Mouse (Mus musculus): ENCODE results near the gene Hif1an. TPM values are rescaled to one million over a fixed set of nuclear protein-coding genes. Genes with fewer than 3 reads are reported as not detected.

Gene Hif1an
- polyA plus RNA-seq, 2 experiments, result 6.6 to 7.2 TPM

DNA sequence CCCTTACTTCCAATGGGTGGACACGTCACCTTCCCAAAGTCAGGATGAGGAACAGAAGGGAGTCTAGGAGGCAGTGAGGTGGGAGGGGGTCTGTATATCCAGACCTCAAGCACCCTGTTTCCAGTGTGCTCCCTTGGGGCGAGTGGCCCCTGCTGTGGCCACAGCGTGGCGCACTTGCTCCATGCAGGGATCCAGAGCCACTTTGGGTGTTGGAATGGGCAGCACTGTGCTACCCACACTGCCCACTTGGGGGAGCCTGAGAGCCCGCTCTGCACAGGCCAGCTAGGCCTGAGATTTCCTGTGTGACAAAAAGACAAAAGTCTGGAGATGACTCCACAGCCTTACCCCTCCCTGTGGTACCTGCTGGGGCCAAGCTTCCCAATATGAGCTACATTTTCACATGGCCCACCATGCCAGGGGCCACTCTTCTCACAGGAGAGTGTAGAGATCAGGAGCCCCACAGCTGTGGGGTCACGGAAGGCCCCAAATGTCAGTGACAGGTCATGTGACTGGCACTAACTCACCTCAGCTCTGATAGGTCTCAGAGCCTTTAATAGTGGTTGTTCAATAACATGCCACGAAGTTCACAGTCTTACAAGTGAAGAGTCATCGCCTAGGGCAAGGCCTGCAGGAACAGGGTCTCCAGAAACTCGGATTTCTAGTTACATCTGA lies 20.1 kb downstream of the Hif1an start:
- Histone ChIP-seq H3K27ac (no peak overlapping the region), H3K9me3 (ENCODE audit: control insufficient read depth, low read length) (no peaks in the 10 kb centered on the region), H3K9ac (replicated peaks) (no peak overlapping the region), H3K27me3 (ENCODE audit: control insufficient read depth, insufficient read depth, low read length) (no peaks in the 10 kb centered on the region; the same call in 1 of the 2 replicates), H3K4me2 (ENCODE audit: low read depth) (no peak overlapping the region), H3K4me1 (replicated peaks; ENCODE audit: control insufficient read depth in 2 of 2, insufficient read depth in 2 of 2, low read length in 1 of 2) (no peaks in the 10 kb centered on the region), H3K36me3 (replicated peaks; ENCODE audit: control insufficient read depth, insufficient read depth, low read depth) (no peaks in the 10 kb centered on the region), H3K4me3 (ENCODE audit: insufficient read depth in 1 of 2, low read depth in 2 of 2, low read length in 2 of 2) (no peak overlapping the region)
- TF ChIP-seq EP300 (IDR thresholded peaks at IDR 0.05; ENCODE audit: low read depth), result no peak
- peak; percentile 99 for TF ChIP-seq CTCF (IDR thresholded peaks at IDR 0.05; ENCODE audit: low read depth)
- DNase-seq (ENCODE audit: low read depth in 3 of 3, low spot score in 3 of 3) (peak; percentile 46 to 54 (median 46)), ATAC-seq (ENCODE audit: insufficient read depth) (peak; percentile 41; the same call in 1 of the 2 replicates)
- WGBS (ENCODE audit: insufficient replicate concordance), result 32% methylated on average over 9 of the region's 9 CpGs

DNA sequence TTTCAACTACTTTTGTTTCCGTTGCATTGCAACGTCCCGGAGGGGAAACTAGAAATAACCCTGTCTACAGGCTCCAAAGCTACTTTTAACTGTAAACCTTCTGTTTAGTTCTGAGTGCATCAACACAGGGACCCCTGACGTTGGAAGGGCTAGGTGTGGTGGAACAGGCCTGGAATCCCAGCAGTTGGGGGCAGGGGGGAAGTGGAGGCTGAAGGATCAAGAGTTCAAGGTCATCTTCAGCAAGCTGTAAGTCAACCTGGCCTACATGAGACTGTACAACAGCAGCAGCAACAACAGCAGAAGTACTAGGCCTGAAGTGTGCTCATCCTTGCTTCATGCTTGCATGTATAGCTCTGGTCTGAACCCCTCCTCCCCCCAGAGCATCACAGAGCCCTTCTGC lies 25.4 kb downstream of the Hif1an start:
- no peak overlapping the region for H3K4me2 ChIP-seq (ENCODE audit: low read depth)

DNA sequence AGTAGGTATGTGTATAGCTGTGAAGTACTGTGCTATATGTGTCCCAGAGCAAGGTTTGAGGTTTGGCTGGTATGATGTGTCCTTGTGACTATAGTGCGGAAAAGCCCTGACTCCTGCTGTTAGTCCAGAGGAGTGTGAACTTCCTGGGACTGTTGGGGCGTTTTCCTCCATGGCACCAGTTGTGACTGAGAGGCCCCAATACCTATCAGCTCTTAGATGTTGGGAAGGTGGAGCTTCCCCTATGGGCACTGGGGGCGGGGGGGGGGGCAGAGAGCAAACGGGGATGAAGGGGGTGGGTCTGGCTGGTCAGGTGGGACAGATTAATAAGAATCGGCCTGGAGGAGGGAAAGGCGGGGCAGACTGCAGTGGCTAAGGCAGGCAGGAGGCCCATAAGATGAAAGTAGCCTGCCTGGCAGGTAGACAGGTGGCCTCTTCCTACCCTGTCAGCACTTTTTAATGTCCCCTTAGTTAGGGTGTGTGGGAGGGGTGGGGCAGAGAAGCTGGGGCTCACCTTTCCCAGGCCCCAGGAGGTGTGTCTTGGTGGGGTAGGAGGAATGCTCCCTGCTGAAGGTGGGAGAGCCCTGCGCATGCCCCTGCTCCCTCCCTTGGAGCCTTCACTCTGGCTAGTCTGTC lies 27.1 kb downstream of the Hif1an start:
- no peaks in the 10 kb centered on the region for H3K36me3 ChIP-seq (replicated peaks; ENCODE audit: control insufficient read depth, insufficient read depth, low read depth)
- DNase-seq (ENCODE audit: low read depth in 3 of 3, low spot score in 3 of 3) (no peak), ATAC-seq (ENCODE audit: insufficient read depth) (no peak)
- H3K4me3 ChIP-seq (ENCODE audit: insufficient read depth in 1 of 2, low read depth in 2 of 2, low read length in 2 of 2), result no peak overlapping the region
- no peak for TF ChIP-seq EP300 (IDR thresholded peaks at IDR 0.05; ENCODE audit: low read depth)
- TF ChIP-seq CTCF (IDR thresholded peaks at IDR 0.05; ENCODE audit: low read depth), result no peak
- H3K27ac ChIP-seq, result no peak overlapping the region
- no peaks in the 10 kb centered on the region for H3K9me3 ChIP-seq (ENCODE audit: control insufficient read depth, low read length)
- no peaks in the 10 kb centered on the region for H3K4me1 ChIP-seq (replicated peaks; ENCODE audit: control insufficient read depth in 2 of 2, insufficient read depth in 2 of 2, low read length in 1 of 2)
- no peak overlapping the region for H3K9ac ChIP-seq (replicated peaks)
- no peak overlapping the region for H3K4me2 ChIP-seq (ENCODE audit: low read depth)
- H3K27me3 ChIP-seq (ENCODE audit: control insufficient read depth, insufficient read depth, low read length), result peaks cover 2% of the 10 kb centered on the region
- WGBS (ENCODE audit: insufficient replicate concordance), result 46% methylated on average over 7 of the region's 7 CpGs

More for the DNA sequence above, 25.4 kb downstream of the Hif1an start:
- H3K36me3 ChIP-seq (replicated peaks; ENCODE audit: control insufficient read depth, insufficient read depth, low read depth), result no peaks in the 10 kb centered on the region
- no peak overlapping the region for H3K4me3 ChIP-seq (ENCODE audit: insufficient read depth in 1 of 2, low read depth in 2 of 2, low read length in 2 of 2)
- TF ChIP-seq CTCF (IDR thresholded peaks at IDR 0.05; ENCODE audit: low read depth) (no peak), EP300 (IDR thresholded peaks at IDR 0.05; ENCODE audit: low read depth) (no peak)
- ATAC-seq (ENCODE audit: insufficient read depth) (no peak), DNase-seq (ENCODE audit: low read depth in 3 of 3, low spot score in 3 of 3) (no peak)
- no peaks in the 10 kb centered on the region for H3K4me1 ChIP-seq (replicated peaks; ENCODE audit: control insufficient read depth in 2 of 2, insufficient read depth in 2 of 2, low read length in 1 of 2)
- H3K9me3 ChIP-seq (ENCODE audit: control insufficient read depth, low read length), result no peaks in the 10 kb centered on the region
- no peak overlapping the region for H3K27ac ChIP-seq
- H3K9ac ChIP-seq (replicated peaks), result no peak overlapping the region
- H3K27me3 ChIP-seq (ENCODE audit: control insufficient read depth, insufficient read depth, low read length), result peaks cover 2% of the 10 kb centered on the region
- 30% methylated on average over 4 of the region's 4 CpGs for WGBS (ENCODE audit: insufficient replicate concordance)

DNA sequence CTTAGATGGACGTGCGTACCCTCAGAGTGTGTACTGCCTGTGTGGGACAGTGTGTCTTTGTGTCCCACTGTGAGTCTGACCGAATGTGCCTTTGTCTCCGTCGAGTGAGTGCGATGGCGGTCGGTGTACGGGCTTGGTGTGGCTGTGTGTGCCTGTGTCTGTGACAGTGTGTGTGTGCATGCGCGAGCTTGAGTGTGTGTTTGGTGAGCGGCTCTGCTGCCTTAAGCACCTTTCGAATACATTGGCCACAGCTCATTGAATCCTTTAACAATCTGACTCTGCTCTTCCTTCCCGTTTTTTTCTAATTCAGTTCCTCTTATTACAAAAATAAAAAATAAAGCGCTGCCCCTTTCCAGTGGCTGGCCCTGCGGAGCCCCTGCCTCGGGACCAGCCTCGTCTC lies 28.3 kb downstream of the Hif1an start:
- DNase-seq (ENCODE audit: low read depth in 3 of 3, low spot score in 3 of 3) (no peak), ATAC-seq (ENCODE audit: insufficient read depth) (no peak)
- Histone ChIP-seq H3K4me1 (replicated peaks; ENCODE audit: control insufficient read depth in 2 of 2, insufficient read depth in 2 of 2, low read length in 1 of 2) (no peaks in the 10 kb centered on the region), H3K36me3 (replicated peaks; ENCODE audit: control insufficient read depth, insufficient read depth, low read depth) (no peaks in the 10 kb centered on the region), H3K27me3 (ENCODE audit: control insufficient read depth, insufficient read depth, low read length) (peaks cover 2% of the 10 kb centered on the region; the same call in 1 of the 2 replicates), H3K9me3 (ENCODE audit: control insufficient read depth, low read length) (no peaks in the 10 kb centered on the region), H3K27ac (no peak overlapping the region), H3K4me2 (ENCODE audit: low read depth) (no peak overlapping the region), H3K9ac (replicated peaks) (no peak overlapping the region), H3K4me3 (ENCODE audit: insufficient read depth in 1 of 2, low read depth in 2 of 2, low read length in 2 of 2) (no peak overlapping the region)
- TF ChIP-seq EP300 (IDR thresholded peaks at IDR 0.05; ENCODE audit: low read depth) (no peak), CTCF (IDR thresholded peaks at IDR 0.05; ENCODE audit: low read depth) (no peak)
- WGBS (ENCODE audit: insufficient replicate concordance), result 74% methylated on average over 18 of the region's 18 CpGs

DNA sequence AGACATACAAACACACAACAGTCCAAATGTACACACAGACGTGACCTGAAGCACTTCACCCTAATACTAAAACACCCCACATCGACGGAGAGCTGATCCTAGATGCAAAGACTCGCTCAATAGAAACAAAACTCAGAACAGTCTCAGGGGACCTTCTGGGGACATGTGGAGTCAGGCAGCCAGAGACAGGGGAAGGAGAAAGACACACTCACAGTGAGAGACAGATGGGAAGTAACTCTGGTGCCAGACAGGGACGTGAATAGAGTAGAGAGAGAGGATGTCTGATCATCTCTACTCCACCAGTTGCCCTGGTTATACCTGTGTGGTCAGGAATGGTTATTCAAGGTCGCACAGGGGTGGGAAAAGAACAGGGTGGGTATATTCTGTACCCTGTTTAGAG lies 29.0 kb downstream of the Hif1an start:
- WGBS (ENCODE audit: insufficient replicate concordance), result 56% methylated on average over 6 of the region's 6 CpGs
- Histone ChIP-seq H3K4me1 (replicated peaks; ENCODE audit: control insufficient read depth in 2 of 2, insufficient read depth in 2 of 2, low read length in 1 of 2) (no peaks in the 10 kb centered on the region), H3K9ac (replicated peaks) (no peak overlapping the region), H3K27ac (no peak overlapping the region), H3K27me3 (ENCODE audit: control insufficient read depth, insufficient read depth, low read length) (peaks cover 2% of the 10 kb centered on the region; the same call in 1 of the 2 replicates), H3K9me3 (ENCODE audit: control insufficient read depth, low read length) (no peaks in the 10 kb centered on the region), H3K36me3 (replicated peaks; ENCODE audit: control insufficient read depth, insufficient read depth, low read depth) (no peaks in the 10 kb centered on the region), H3K4me3 (ENCODE audit: insufficient read depth in 1 of 2, low read depth in 2 of 2, low read length in 2 of 2) (no peak overlapping the region), H3K4me2 (ENCODE audit: low read depth) (no peak overlapping the region)
- ATAC-seq (ENCODE audit: insufficient read depth), result no peak
- DNase-seq (ENCODE audit: low read depth in 3 of 3, low spot score in 3 of 3), result no peak
- TF ChIP-seq EP300 (IDR thresholded peaks at IDR 0.05; ENCODE audit: low read depth) (no peak), CTCF (IDR thresholded peaks at IDR 0.05; ENCODE audit: low read depth) (no peak)
